8 mouse cellular contexts compared by ENCODE assay signal in genomic region chrX:42148016-42148451, GRCm38 (mm10). TPM values are rescaled to one million over a fixed set of nuclear protein-coding genes. Genes with fewer than 3 reads are reported as not detected.
DNase-seq lines count a peak whose midpoint lies in the region; ATAC-seq and TF ChIP-seq lines count a peak whose summit lies in the region.

No protein-coding gene starts in this region.

- TF ChIP-seq POLR2A in embryonic fibroblast, embryonic 13.5 days (IDR thresholded peaks at IDR 0.05; ENCODE audit: low read depth, low read length), result no peak

- intact Hi-C loops in heart, postnatal 25 days (cut with DNase I), result loop anchor here (2.0 kb wide), 3 partner anchors 79 to 115 kb away; partner anchors contain the start of gene Xiap

- H3K4me1 ChIP-seq in embryonic fibroblast, embryonic 13.5 days (ENCODE audit: control insufficient read depth, insufficient read depth, low read length), result peaks cover 3% of the 10 kb centered on the region; the same call in 1 of the 2 replicates
- 0 out of 2 replicates have a peak, but pooled peaks cover 2% of the 10 kb centered on the region for H3K4me1 ChIP-seq in limb, embryonic 10.5 days
- H3K4me1 ChIP-seq in midbrain, embryonic 10.5 days, result peaks cover 3% of the 10 kb centered on the region; the same call in 1 of the 2 replicates

- no peak for ATAC-seq in megakaryocyte-erythroid progenitor cell, adult 5-6 weeks (replicated peaks; ENCODE audit: low FRiP score, low TSS enrichment, poor library complexity, severe bottlenecking)

- H3K27me3 ChIP-seq in limb, embryonic 10.5 days (ENCODE audit: low read depth, poor library complexity, severe bottlenecking), result no peaks in the 10 kb centered on the region
- no peaks in the 10 kb centered on the region for H3K27me3 ChIP-seq in midbrain, embryonic 10.5 days (ENCODE audit: low read depth, poor library complexity, severe bottlenecking)

- H3K4me3 ChIP-seq in layer of hippocampus, adult 2 months, result no peak overlapping the region
- no peak overlapping the region for H3K4me3 ChIP-seq in embryonic fibroblast, embryonic 13.5 days (ENCODE audit: insufficient read depth, low read length)
- H3K4me3 ChIP-seq in limb, embryonic 10.5 days, result peak overlapping the region; percentile 68; the same call in 1 of the 2 replicates
- peak overlapping the region; percentile 68 for H3K4me3 ChIP-seq in midbrain, embryonic 10.5 days

- H3K36me3 ChIP-seq in limb, embryonic 10.5 days, result no peaks in the 10 kb centered on the region
- no peaks in the 10 kb centered on the region for H3K36me3 ChIP-seq in midbrain, embryonic 10.5 days

- peak overlapping the region; percentile 95 for H3K27ac ChIP-seq in layer of hippocampus, adult 2 months
- peak overlapping the region; percentile 4 for H3K27ac ChIP-seq in embryonic fibroblast, embryonic 13.5 days (ENCODE audit: insufficient read depth, low read length)
- H3K27ac ChIP-seq in limb, embryonic 10.5 days, result no peak overlapping the region
- no peak overlapping the region for H3K27ac ChIP-seq in midbrain, embryonic 10.5 days (replicated peaks)

- no peak for DNase-seq in layer of hippocampus, adult 2 months (ENCODE audit: low spot score in 2 of 2)
- no peak for DNase-seq in layer of hippocampus, adult 9-10 months (ENCODE audit: low spot score)
- peak; percentile 2 for DNase-seq in heart, postnatal 25 days (ENCODE audit: low spot score)
- DNase-seq in limb, embryonic 10.5 days (ENCODE audit: low spot score), result no peak
- no peak for DNase-seq in midbrain, embryonic 10.5 days (ENCODE audit: low spot score)
- peak; percentile 59 for DNase-seq in testis, postnatal 14 days (ENCODE audit: low spot score)

- H3K9me3 ChIP-seq in limb, embryonic 10.5 days (replicated peaks), result no peaks in the 10 kb centered on the region
- peaks cover 19% of the 10 kb centered on the region; the same call in 1 of the 2 replicates for H3K9me3 ChIP-seq in midbrain, embryonic 10.5 days (replicated peaks)

- TF ChIP-seq CTCF in layer of hippocampus, adult 2 months (conservative IDR thresholded peaks at IDR 0.05), result no peak
- no peak for TF ChIP-seq CTCF in embryonic fibroblast, embryonic 13.5 days (IDR thresholded peaks at IDR 0.05; ENCODE audit: borderline replicate concordance, insufficient read depth, low read length)

- 48% methylated on average over 5 of the region's 5 CpGs for WGBS in limb, embryonic 10.5 days
- WGBS in midbrain, embryonic 10.5 days, result 57% methylated on average over 5 of the region's 5 CpGs

RNA-seq across cellular contexts. Expression of gene Stag2, which starts 1.1 kb away (rescaled TPM):
- 10 to 100 TPM; 49.6 to 53.4 TPM for total RNA-seq in layer of hippocampus, adult 2 months (2021)
- polyA plus RNA-seq in embryonic fibroblast, embryonic 13.5 days (2011; ENCODE audit: insufficient read length, low read depth, missing spikeins), result 60.8 and 75.8 TPM in 2 replicates
- total RNA-seq in heart, postnatal 25 days (2021), result 10 to 100 TPM; 39.9 to 46.0 TPM
- polyA plus RNA-seq in limb, embryonic 10.5 days (2016; fragmentation: Nextera tagmentation; extraction: Ambion mirVana), result 38.8 and 47.1 TPM in 2 replicates
- 40.2 and 46.9 TPM in 2 replicates for polyA plus RNA-seq in midbrain, embryonic 10.5 days (2016; fragmentation: Nextera tagmentation; extraction: Ambion mirVana)
- 65.2 and 118 TPM in 2 replicates for total RNA-seq in megakaryocyte-erythroid progenitor cell, adult 5-6 weeks (2014; fragmentation: Nextera tagmentation)
- 508 and 636 TPM in 2 replicates for total RNA-seq in megakaryocyte-erythroid progenitor cell, adult 5-6 weeks (2017)

Comparison
In these comparisons a context has a peak if more than half of its experiments do, and no peak if none do; other contexts are left out.
1. DNase-seq: peak in heart, postnatal 25 days (single experiment) and testis, postnatal 14 days (single experiment); none in layer of hippocampus, adult 2 months (0 of 2), layer of hippocampus, adult 9-10 months (single experiment), limb, embryonic 10.5 days (single experiment) and midbrain, embryonic 10.5 days (single experiment).
2. H3K27ac ChIP-seq: peak in layer of hippocampus, adult 2 months (single experiment) and embryonic fibroblast, embryonic 13.5 days (single experiment); none in limb, embryonic 10.5 days (single experiment) and midbrain, embryonic 10.5 days (single experiment).
3. H3K4me3 ChIP-seq: peak in limb, embryonic 10.5 days (single experiment) and midbrain, embryonic 10.5 days (single experiment); none in layer of hippocampus, adult 2 months (single experiment) and embryonic fibroblast, embryonic 13.5 days (single experiment).